Mouse (Mus musculus): ENCODE data around the gene Gm13101.
"Not testable (repeated sequence)": the region's sequence is repeated elsewhere in the genome, so short reads cannot be mapped to it uniquely, and the experiment has no call there.

- TF ChIP-seq POLR2A (IDR thresholded peaks at IDR 0.05; ENCODE audit: low read depth, low read length); CTCF (IDR thresholded peaks at IDR 0.05; ENCODE audit: borderline replicate concordance, insufficient read depth, low read length): not testable (repeated sequence)
These were observed 20.8 kb upstream of the Gm13101 start for GRCm38 (mm10) chr4:143987475-143987941.

Data from embryonic fibroblast, embryonic 13.5 days (primary cell).